Mouse (Mus musculus): ENCODE data around the gene Mrps6.

GRCm38 (mm10) chr16:92132511-92132910 is 74.4 kb downstream of the Mrps6 start:
- no peak for TF ChIP-seq CTCF (IDR thresholded peaks at IDR 0.05)
- no peak for TF ChIP-seq EP300 (IDR thresholded peaks at IDR 0.05)

All from lung, postnatal 0 days (tissue).